Mouse (Mus musculus) T-helper 17 cell (primary cell): ENCODE measurements at regions not wholly inside any gene's neighbourhood (a gene's known extent, or its start where the extent isn't known, plus 50 kb on each side); places are given as distances from the start of the nearest gene placed in this dataset.

ENCODE experiments used
- in situ Hi-C, 2 experiments: fragments of 300-600 bp; cut with MboI, MseI; formaldehyde crosslinking; loops; 1 replicate in 1 of 2; 2 replicates in 1 of 2; pipeline ENCODE4 v1.15.1; 2025; ENCODE audit warnings: high pct_unique_total_duplicates in 2 of 2

DNA sequence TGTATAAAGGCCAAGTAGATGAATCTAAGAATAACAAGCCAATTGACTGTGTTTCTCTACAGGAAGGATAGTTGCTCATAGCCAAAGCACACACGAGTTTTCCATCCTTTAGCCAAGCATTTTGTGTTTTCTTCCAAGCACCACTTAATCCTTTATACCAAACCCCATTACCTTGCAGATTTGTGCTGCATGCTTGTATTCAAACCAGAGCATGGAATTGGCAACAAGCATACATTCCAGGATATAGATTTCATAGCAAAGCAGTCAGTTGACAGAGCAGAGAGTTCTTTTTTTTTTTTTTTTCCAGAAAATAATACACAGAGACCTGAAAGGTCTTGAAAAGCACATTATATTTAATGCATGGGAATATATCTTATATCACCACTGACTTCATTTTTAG lies 169.9 kb downstream of the Pom121l12 start:
- in situ Hi-C loops, result loop anchor here in 1 of 2 experiments (10.0 kb wide), 1 partner anchor 1874 kb away; no protein-coding TSS in a partner anchor

- in situ Hi-C loops, result loop anchor here in 1 of 2 experiments (10.0 kb wide), 1 partner anchor 1875 kb away; no protein-coding TSS in a partner anchor
Observed at GRCm38 (mm10) chr11:14769448-14770357, 170.6 kb downstream of the Pom121l12 start.

- in situ Hi-C loops, result no loop called here
Observed at GRCm38 (mm10) chr11:14798314-14798713, 199.2 kb downstream of the Pom121l12 start.

GRCm38 (mm10) chr11:14799227-14799626 lies 200.2 kb downstream of the Pom121l12 start:
- in situ Hi-C loops, result no loop called here

DNA sequence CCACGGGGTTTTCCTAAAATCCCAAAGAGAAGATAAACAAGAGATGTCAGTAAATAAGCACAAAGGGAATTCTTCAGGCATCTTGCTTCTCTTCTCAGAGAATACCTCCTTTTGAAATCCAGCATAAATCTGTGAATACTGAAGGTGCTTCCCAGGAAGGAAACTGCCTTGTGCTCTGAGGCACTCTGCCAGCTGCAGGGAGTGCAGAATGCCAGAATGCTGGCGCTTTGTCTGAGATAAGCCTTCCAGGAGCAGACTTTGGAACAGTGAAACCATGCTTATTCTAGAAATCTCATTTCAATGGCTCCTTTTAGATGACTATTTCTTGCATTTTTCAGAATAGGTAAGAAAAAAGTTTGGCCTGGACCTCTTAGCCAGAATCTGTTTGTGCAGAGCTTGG lies 219.9 kb downstream of the Pom121l12 start:
- in situ Hi-C loops, result no loop called here
